Mouse (Mus musculus) G1E (cell line): Measurements from ENCODE around the gene Ranbp10.

Source experiments
- CTCF ChIP-seq: IDR thresholded peaks from 2 replicates; pipeline ENCODE4 v1.5.1; 2012; ENCODE audit warnings: low read depth, low read length, inconsistent platforms, mixed read lengths
- GATA1 ChIP-seq: IDR thresholded peaks from 2 replicates; pipeline ENCODE4 v1.6.1; 2012; ENCODE audit warnings: borderline replicate concordance, low read length, inconsistent platforms, mixed read lengths
- TAL1 ChIP-seq: conservative IDR thresholded peaks from 2 replicates; pipeline ENCODE4 v1.6.1; 2012; ENCODE audit warnings: low read depth, low read length, inconsistent platforms, mixed read lengths

GRCm38 (mm10) chr8:105727397-105728124 lies 99.6 kb downstream of the Ranbp10 start:
- TF ChIP-seq CTCF (no peak), GATA1 (no peak), TAL1 (no peak)
